Mouse (Mus musculus): ENCODE data around the gene Mlst8. TPM values are rescaled to one million over a fixed set of nuclear protein-coding genes. Genes with fewer than 3 reads are reported as not detected.

Mlst8 gene
- polyA plus RNA-seq, 1 experiment from 2014 or later: 21.7 TPM

DNA sequence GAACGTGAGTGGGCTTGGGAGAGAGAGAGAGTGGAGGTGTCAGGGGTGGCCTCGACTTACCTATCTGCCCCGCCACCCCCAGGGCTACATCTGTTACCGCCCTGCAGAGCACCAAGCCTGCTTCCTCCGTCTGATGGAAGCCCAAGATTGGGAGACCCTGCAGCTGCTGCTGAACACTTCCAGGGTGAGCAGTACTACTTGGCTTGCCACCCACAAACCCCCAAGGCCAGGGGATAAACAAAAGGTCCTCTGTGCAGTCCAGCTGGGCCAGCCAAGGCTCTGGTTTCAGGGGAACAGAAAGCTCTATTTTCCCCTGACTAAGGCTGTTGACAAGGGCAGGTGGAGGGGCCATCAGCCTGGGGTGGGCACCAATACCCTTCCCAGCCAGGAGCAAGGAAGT is 4.3 kb downstream of the Mlst8 start:
- no peak overlapping the region for H3K27ac ChIP-seq (replicated peaks; ENCODE audit: low read depth, low read length)
- no peak for ATAC-seq (ENCODE audit: low read depth)
- 58% methylated on average over 5 of the region's 5 CpGs for WGBS

GRCm38 (mm10) chr17:24473612-24474275 is 5.1 kb downstream of the Mlst8 start, which contains the start of gene Bricd5:
Gene Bricd5 (plus strand): TSS chr17:24473884.
- H3K9me3 ChIP-seq (ENCODE audit: control insufficient read depth, low read length): no peaks in the 10 kb centered on the region
- ATAC-seq (ENCODE audit: low read depth): no peak
- H3K27ac ChIP-seq (replicated peaks; ENCODE audit: low read depth, low read length): no peak within 1 kb of the TSS
- H3K4me1 ChIP-seq (ENCODE audit: control insufficient read depth, insufficient read depth, low read length): peaks cover 20% of the 10 kb centered on the region
- 0 out of 2 replicates have a peak within 1 kb of the TSS, but pooled peaks have one; percentile 96 for H3K4me2 ChIP-seq (ENCODE audit: low read depth, low read length)
- H3K9ac ChIP-seq (ENCODE audit: low read depth, low read length): no peak within 1 kb of the TSS; the same call in 1 of the 2 replicates
- H3K36me3 ChIP-seq (ENCODE audit: control insufficient read depth, insufficient read depth, low read length): peaks cover 40% of the 10 kb centered on the region
- 51% methylated on average over 5 of the region's 6 CpGs for WGBS
- no peak within 1 kb of the TSS for H3K4me3 ChIP-seq (ENCODE audit: low read depth, low read length)
- H3K27me3 ChIP-seq (replicated peaks; ENCODE audit: control insufficient read depth, insufficient read depth, low read length): no peaks in the 10 kb centered on the region
- DNase-seq (ENCODE audit: low spot score): no peak

More for the DNA sequence above, 4.3 kb downstream of the Mlst8 start:
- no peak overlapping the region for H3K9ac ChIP-seq (ENCODE audit: low read depth, low read length)
- no peaks in the 10 kb centered on the region for H3K27me3 ChIP-seq (replicated peaks; ENCODE audit: control insufficient read depth, insufficient read depth, low read length)
- H3K4me3 ChIP-seq (ENCODE audit: low read depth, low read length): no peak overlapping the region
- no peak overlapping the region for H3K4me2 ChIP-seq (ENCODE audit: low read depth, low read length)
- DNase-seq (ENCODE audit: low spot score): peak; percentile 56
- peaks cover 20% of the 10 kb centered on the region for H3K4me1 ChIP-seq (ENCODE audit: control insufficient read depth, insufficient read depth, low read length)
- no peaks in the 10 kb centered on the region for H3K9me3 ChIP-seq (ENCODE audit: control insufficient read depth, low read length)
- peaks cover 40% of the 10 kb centered on the region for H3K36me3 ChIP-seq (ENCODE audit: control insufficient read depth, insufficient read depth, low read length)

DNA sequence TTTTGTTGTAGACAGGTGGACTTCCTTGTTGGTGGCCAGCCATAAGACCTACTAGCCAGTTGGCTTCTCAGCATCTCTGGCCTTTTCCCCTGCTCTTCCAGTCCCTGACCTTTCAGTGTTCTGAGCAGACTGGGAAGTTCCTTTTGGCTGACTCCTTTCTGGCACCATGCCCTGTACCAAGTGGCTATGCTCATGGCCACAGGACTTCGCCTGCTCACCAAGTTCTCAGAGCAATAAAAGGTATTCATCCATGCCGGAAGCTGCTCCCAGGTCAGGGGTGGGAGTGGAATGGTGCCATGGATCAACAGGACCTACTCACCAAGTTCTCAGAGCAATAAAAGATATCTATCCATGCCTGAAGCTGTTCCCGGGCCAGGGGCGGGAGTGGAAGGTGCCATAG is 6.4 kb downstream of the Mlst8 start:
- 88% methylated on average over 4 of the region's 4 CpGs for WGBS
- Histone ChIP-seq H3K36me3 (ENCODE audit: control insufficient read depth, insufficient read depth, low read length) (peaks cover 36% of the 10 kb centered on the region), H3K27ac (replicated peaks; ENCODE audit: low read depth, low read length) (no peak overlapping the region), H3K4me1 (ENCODE audit: control insufficient read depth, insufficient read depth, low read length) (peaks cover 14% of the 10 kb centered on the region), H3K27me3 (replicated peaks; ENCODE audit: control insufficient read depth, insufficient read depth, low read length) (no peaks in the 10 kb centered on the region), H3K9ac (ENCODE audit: low read depth, low read length) (no peak overlapping the region), H3K4me3 (ENCODE audit: low read depth, low read length) (no peak overlapping the region; the same call in 1 of the 2 replicates), H3K4me2 (ENCODE audit: low read depth, low read length) (peak overlapping the region; percentile 96), H3K9me3 (ENCODE audit: control insufficient read depth, low read length) (no peaks in the 10 kb centered on the region)
- ATAC-seq (ENCODE audit: low read depth): no peak
- DNase-seq (ENCODE audit: low spot score): no peak

DNA sequence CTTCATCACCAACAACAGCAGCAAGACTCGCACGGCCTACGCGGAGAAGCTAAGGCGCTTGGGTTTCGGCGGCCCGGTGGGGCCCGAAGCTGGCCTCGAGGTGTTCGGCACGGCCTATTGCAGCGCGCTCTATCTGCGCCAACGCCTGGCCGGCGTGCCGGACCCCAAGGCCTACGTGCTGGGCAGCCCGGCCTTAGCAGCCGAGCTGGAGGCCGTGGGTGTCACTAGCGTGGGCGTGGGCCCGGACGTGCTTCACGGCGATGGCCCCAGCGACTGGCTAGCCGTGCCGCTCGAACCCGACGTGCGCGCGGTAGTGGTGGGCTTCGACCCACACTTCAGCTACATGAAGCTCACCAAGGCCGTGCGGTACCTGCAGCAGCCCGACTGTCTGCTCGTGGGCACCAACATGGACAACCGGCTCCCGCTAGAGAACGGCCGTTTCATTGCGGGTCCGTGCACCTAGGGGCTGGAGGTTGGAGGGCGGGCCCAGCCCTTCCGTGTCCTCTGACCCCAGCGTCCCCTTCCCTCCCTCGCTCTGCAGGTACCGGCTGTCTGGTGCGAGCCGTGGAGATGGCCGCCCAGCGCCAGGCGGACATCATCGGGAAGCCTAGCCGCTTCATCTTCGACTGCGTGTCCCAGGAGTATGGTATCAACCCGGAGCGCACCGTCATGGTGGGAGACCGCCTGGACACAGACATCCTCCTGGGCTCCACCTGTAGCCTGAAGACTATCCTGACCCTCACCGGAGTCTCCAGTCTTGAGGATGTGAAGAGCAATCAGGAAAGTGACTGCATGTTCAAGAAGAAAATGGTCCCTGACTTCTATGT is 8.0 kb downstream of the Mlst8 start:
- Histone ChIP-seq H3K27me3 (replicated peaks; ENCODE audit: control insufficient read depth, insufficient read depth, low read length) (no peaks in the 10 kb centered on the region), H3K9ac (ENCODE audit: low read depth, low read length) (peak overlapping the region; percentile 86), H3K4me1 (ENCODE audit: control insufficient read depth, insufficient read depth, low read length) (peaks cover 14% of the 10 kb centered on the region), H3K4me2 (ENCODE audit: low read depth, low read length) (peak overlapping the region; percentile 96), H3K36me3 (ENCODE audit: control insufficient read depth, insufficient read depth, low read length) (peaks cover 20% of the 10 kb centered on the region), H3K4me3 (ENCODE audit: low read depth, low read length) (peak overlapping the region; percentile 89), H3K27ac (replicated peaks; ENCODE audit: low read depth, low read length) (peak overlapping the region; percentile 76), H3K9me3 (ENCODE audit: control insufficient read depth, low read length) (no peaks in the 10 kb centered on the region)
- peak; percentile 14; the same call in 1 of the 2 replicates for ATAC-seq (ENCODE audit: low read depth)
- peak; percentile 11 for DNase-seq (ENCODE audit: low spot score)
- WGBS: 1% methylated on average over 27 of the region's 68 CpGs

DNA sequence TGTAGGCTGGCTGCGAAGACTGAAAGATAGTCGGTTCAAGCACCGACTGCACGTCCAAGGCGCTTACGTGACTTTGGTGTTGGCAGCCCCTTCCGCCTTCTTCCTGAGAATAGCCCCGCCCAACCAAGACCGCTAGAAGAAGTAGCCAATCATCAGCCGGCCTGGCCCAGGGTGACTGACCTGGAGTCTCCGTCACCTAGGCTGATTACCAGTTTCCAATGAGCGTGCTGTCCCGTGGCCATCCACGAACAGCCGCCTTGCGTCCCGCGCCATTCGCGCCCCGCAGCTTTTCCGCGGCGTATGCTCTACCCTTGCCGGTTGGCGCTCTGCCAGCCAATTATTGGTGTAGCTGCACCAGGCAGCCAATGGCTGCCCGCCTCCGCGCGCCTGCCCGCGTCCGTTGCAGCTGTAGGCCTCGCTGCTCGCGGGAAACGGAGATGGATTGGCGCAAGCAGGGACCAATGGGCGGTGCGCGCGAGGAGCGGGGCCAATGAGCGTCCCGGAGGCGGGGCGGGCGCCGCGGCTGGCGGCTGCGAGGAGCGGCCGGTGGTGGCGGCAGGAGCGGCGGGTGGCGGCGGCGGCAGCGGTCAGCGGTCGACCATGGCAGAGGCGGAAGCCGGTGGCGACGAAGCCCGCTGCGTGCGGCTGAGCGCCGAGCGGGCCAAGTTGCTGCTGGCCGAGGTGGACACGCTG is 8.8 kb downstream of the Mlst8 start, which contains the start of the genes E4f1 and Pgp:
TSS of gene E4f1 (minus strand) at position 404 of the 693 bp plus-strand sequence.
TSS of gene Pgp (plus strand) at position 483 of the 693 bp plus-strand sequence.
- H3K36me3 ChIP-seq (ENCODE audit: control insufficient read depth, insufficient read depth, low read length): peaks cover 12% of the 10 kb centered on the region
- H3K9ac ChIP-seq (ENCODE audit: low read depth, low read length): peak within 1 kb of the TSS; percentile 86
- DNase-seq (ENCODE audit: low spot score): peak; percentile 99
- peak within 1 kb of the TSS; percentile 89 for H3K4me3 ChIP-seq (ENCODE audit: low read depth, low read length)
- H3K27me3 ChIP-seq (replicated peaks; ENCODE audit: control insufficient read depth, insufficient read depth, low read length): no peaks in the 10 kb centered on the region
- peak; percentile 99 for ATAC-seq (ENCODE audit: low read depth)
- peaks cover 14% of the 10 kb centered on the region for H3K4me1 ChIP-seq (ENCODE audit: control insufficient read depth, insufficient read depth, low read length)
- no peaks in the 10 kb centered on the region for H3K9me3 ChIP-seq (ENCODE audit: control insufficient read depth, low read length)
- under 1% methylated on average over 39 of the region's 75 CpGs for WGBS
- H3K4me2 ChIP-seq (ENCODE audit: low read depth, low read length): peak within 1 kb of the TSS; percentile 96
- H3K27ac ChIP-seq (replicated peaks; ENCODE audit: low read depth, low read length): peak within 1 kb of the TSS; percentile 76

DNA sequence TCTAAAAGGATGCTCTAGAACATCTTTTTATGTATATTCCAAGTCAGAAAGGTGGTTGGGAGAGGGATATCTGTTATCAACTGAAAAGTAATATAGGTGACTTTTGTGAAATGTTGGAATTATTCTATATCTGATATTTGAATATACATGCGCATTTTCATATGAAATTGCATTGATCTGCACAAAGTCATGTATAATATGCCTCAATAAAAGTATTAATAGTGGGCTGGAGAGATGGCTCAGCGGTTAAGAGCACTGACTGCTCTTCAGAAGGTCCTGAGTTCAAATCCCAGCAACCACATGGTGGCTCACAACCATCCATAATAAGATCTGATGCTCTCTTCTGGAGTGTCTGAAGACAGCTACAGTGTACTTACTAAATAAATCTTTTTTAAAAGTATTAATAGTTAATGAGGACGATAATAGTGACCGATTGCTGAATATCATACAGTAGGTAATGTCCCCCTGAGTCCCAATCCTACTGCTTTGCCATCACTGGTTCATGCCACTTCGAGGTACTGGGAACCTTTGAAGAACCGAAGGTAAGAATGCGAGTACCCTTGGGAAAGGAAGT is 9.5 kb downstream of the Mlst8 start:
- ATAC-seq (ENCODE audit: low read depth) (no peak), DNase-seq (ENCODE audit: low spot score) (no peak)
- Histone ChIP-seq H3K4me2 (ENCODE audit: low read depth, low read length) (peak overlapping the region; percentile 96), H3K9me3 (ENCODE audit: control insufficient read depth, low read length) (no peaks in the 10 kb centered on the region), H3K4me3 (ENCODE audit: low read depth, low read length) (peak overlapping the region; percentile 89), H3K27ac (replicated peaks; ENCODE audit: low read depth, low read length) (peak overlapping the region; percentile 76), H3K27me3 (replicated peaks; ENCODE audit: control insufficient read depth, insufficient read depth, low read length) (no peaks in the 10 kb centered on the region), H3K4me1 (ENCODE audit: control insufficient read depth, insufficient read depth, low read length) (peaks cover 14% of the 10 kb centered on the region), H3K9ac (ENCODE audit: low read depth, low read length) (peak overlapping the region; percentile 86), H3K36me3 (ENCODE audit: control insufficient read depth, insufficient read depth, low read length) (peaks cover 6% of the 10 kb centered on the region; the same call in 1 of the 2 replicates)
- WGBS: 19% methylated on average over 7 of the region's 7 CpGs

DNA sequence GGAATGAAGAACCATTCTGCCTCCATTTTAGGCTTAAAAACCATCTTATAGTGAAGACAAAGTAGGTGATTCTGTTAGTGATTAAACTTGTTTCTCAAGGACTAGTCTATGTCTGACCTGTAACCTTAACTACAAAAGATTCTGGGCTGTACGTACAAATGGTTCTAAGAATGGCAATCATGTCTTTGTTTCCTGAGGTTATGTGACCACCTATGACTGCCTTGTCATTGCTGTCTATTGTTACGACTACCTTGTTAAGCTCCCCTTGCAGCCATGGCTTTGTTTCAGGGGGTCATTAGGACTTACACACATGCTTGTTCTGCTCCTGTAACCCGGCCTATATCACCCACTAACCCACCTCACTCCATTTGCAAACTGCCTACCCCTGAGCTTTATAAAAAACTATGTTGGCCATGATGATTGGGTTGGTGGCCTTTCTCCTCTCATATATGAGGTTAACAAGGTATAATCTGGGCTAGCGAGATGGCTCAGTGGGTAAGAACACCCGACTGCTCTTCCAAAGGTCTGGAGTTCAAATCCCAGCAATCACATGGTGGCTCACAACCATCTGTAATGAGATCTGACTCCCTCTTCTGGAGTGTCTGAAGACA is 10.1 kb downstream of the Mlst8 start:
- H3K27me3 ChIP-seq (replicated peaks; ENCODE audit: control insufficient read depth, insufficient read depth, low read length): no peaks in the 10 kb centered on the region
- H3K4me1 ChIP-seq (ENCODE audit: control insufficient read depth, insufficient read depth, low read length): peaks cover 14% of the 10 kb centered on the region
- H3K4me2 ChIP-seq (ENCODE audit: low read depth, low read length): no peak overlapping the region
- no peaks in the 10 kb centered on the region for H3K9me3 ChIP-seq (ENCODE audit: control insufficient read depth, low read length)
- H3K36me3 ChIP-seq (ENCODE audit: control insufficient read depth, insufficient read depth, low read length): 0 out of 2 replicates have a peak, but pooled peaks cover 3% of the 10 kb centered on the region
- H3K4me3 ChIP-seq (ENCODE audit: low read depth, low read length): no peak overlapping the region
- no peak for ATAC-seq (ENCODE audit: low read depth)
- 94% methylated on average over 5 of the region's 5 CpGs for WGBS
- DNase-seq (ENCODE audit: low spot score): no peak
- no peak overlapping the region for H3K9ac ChIP-seq (ENCODE audit: low read depth, low read length)
- no peak overlapping the region for H3K27ac ChIP-seq (replicated peaks; ENCODE audit: low read depth, low read length)

Data from embryonic facial prominence, embryonic 14.5 days (tissue).